Mouse (Mus musculus): Measurements from ENCODE around the gene Olfr913.

Olfr913 gene

DNA sequence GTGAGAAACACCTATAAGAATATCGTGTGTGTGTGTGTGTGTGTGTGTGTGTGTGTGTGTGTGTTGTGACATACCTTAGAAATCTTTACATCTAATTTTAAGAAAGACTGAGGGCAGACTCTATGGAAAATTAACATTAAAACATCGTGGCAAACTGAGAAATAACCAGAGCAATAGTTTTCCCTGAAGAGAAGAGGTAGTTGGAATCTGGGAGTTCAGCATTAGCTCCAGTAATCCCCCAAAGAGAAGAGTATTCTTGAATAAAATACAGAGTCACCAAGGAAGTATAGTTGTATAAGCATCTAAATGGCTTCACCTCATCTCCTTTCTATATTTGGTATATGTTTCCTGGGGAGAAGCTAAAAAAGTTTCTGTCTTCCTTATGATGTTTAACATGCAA, at the start of gene Olfr913:
Olfr913 (plus strand) TSS at position 301 of the 400 bp plus-strand sequence.
- DNase-seq (ENCODE audit: low spot score in 2 of 2), result no peak

DNA sequence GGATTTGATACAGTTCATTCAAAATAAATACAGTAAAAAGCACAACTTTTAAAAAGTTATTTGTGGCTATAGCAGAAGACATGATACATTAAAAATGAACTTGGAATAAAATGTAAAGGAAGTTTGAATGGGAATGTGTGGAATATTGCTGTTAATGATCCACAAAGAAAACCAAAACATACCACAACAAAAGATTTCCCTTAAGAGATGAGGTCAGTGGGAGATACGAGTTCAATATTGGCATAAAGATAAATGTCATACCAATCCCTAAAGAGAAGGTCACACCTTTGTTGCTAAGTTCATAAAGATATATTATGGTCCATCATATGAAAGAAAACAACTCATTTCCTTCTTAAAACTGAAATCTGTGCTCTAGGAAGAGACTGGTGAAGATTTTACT, 12.7 kb upstream of the Olfr913 start, which contains the start of gene Olfr912:
Olfr912 (plus strand) TSS at position 301 of the 400 bp plus-strand sequence.
- DNase-seq (ENCODE audit: low spot score in 2 of 2), result no peak

- no peak for DNase-seq (ENCODE audit: low spot score in 2 of 2)
These were observed 1.5 kb upstream of the Olfr913 start for GRCm38 (mm10) chr9:38591056-38591455.

GRCm38 (mm10) chr9:38604802-38605201, 12.2 kb downstream of the Olfr913 start, which contains the start of gene Olfr914:
Olfr914 (plus strand) TSS chr9:38605102.
- no peak for DNase-seq (ENCODE audit: low spot score in 2 of 2)

- no peak for DNase-seq (ENCODE audit: low spot score in 2 of 2)
These were observed 39.8 kb downstream of the Olfr913 start for GRCm38 (mm10) chr9:38632406-38632805.

Data from urinary bladder, postnatal 4 days (tissue).